Mouse (Mus musculus): Measurements from ENCODE around the gene St3gal4.

St3gal4 gene

DNA sequence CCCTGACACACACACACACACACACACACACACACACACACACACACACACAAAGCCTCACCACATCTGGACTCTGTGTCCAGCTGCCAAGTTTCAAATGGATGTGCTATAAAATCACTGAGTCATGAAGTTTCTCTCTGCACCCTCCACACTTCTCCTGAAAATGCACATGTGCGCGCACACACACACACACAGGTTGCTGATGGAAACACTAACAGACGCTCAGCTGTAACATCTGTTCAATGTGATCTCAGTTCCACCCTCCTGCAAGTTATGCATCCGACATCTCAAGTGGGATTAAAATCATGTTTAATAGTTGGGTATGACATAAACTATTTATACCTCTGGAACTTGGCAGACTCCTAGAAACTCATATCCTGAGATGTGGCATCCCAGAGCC lies 115.0 kb downstream of the St3gal4 start:
- no peak for DNase-seq

DNA sequence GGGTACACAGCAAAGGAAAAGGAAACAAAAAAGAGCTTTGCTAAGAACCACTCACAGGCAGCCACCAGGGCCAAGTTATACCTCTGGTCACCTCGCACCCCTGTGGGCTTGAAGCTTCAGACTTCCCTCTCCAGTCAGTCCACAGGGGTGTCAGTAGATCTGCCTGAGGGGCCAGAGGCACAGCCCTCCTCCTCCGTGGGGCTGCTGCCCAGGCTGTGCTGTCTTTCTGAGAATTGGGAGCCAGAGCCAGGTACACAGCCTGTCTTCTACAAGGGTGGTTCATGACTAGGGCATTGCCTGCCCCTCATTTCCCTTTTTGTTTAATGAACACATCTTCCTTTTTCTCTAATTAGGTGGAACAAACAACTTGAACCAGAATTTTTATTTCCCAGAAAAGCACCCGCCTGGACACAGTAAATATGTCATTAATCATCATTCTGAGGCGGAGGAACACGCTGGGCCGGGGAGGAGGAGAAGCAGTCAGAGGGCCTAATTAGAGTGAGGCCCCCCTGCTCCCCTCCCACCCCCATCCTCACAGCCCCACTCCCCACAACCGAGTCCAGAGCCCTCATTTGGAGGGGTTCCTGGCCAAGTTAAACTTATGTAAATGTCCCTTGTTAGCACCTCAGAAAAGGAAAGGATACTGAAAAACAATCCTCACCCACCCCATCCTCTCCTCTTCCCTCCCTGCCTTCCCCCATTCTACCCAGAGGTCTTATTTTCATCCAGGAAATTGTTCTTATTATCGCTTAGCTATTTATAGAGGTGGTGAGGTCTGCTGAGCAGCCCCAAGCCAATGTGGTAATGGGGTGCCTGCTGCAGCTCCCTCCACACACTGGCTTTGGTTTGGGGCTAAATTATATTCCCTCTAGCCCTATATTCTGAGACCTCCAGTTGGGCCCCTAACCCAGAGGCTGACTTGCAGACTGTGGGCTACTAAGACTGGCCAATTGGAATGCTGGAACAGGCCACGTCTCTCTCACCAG lies 120.9 kb downstream of the St3gal4 start:
- DNase-seq: no peak
